Mouse (Mus musculus) neutrophil, adult 5-6 weeks (primary cell): ENCODE data around the gene Accs. TPM values are rescaled to one million over a fixed set of nuclear protein-coding genes. Genes with fewer than 3 reads are reported as not detected.
A peak's percentile ranks its signal among the peaks of the same experiment; 100 is the strongest.

Experiments
- ATAC-seq: fragments of 151-379, 151-347 bp; 2 replicates; pipeline ENCODE4 v1.8.0; 2017; ENCODE audit warnings: mild to moderate bottlenecking, moderate TSS enrichment; ENCODE audit not compliant: insufficient number of reproducible peaks, poor library complexity, low FRiP score, severe bottlenecking; ENCODE audit errors: extremely low read depth
- total RNA-seq: library from RNA; stranded (forward); fragments of 200-1000 nt; gene quantifications from 2 replicates; pipeline ENCODE4 v1.2.3, GENCODE M21; 2017

The Accs gene
- total RNA-seq, 1 experiment from 2014 or later = 13.4 TPM

DNA sequence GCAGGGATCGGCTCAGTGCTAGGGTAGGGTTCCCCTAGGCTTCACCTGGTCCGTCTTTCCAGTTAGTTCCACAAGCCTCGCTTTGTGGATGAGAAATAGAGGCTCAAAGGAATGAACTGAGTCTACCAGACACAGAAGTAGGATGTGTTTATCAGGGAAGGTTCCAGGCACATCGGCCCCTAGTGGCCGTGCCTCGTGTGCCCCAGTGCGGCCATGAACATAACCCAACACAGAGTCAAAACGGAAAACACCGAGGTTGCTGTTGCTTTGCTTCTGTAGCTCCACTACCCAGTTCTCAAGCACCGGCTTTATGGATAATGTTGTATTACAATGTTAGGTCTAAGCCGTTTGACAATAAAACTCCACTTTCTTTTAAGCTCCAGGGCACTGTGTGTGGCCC, 18.8 kb upstream of the Accs start:
- no peak for ATAC-seq

DNA sequence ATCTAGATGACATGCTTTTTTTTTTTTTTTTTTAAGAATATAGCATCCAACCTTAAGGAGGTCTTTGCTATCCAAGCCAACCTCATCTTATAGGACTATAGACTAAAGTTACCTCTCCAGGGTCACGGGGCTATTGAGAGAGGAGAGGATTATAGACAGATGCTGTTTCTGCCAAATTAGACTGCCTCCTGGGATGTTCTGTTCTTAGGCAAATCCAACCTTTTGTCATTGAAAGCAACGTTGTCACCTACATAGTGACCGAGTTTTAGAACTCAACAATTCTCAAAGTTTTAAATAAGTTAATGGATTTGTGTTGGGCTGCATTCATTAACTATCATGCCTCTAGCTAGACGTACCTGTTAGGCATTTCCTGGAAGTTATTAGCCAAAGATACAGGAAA, 13.5 kb upstream of the Accs start:
- ATAC-seq = no peak

- ATAC-seq = no peak
Observed at GRCm38 (mm10) chr2:93858845-93859244, 9.1 kb upstream of the Accs start.

DNA sequence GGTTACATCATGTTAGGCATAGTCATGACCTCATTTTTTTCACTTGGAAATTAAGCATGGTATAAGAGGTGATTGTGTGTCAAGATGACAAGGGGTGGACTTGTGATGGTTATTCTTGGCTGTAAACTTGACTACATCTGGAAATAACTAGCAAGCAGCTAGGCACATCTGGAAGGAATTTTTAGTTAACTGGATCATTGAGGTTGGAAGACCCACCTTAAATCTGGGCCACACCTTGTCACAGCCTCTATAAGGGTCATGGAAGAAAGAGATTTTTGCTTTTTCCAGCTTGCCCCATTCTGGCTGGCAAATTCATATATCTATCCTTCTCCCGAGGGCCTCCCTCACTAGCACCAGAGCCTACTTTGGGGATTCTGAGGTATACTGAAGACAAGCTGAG, 1.6 kb upstream of the Accs start:
- no peak for ATAC-seq

DNA sequence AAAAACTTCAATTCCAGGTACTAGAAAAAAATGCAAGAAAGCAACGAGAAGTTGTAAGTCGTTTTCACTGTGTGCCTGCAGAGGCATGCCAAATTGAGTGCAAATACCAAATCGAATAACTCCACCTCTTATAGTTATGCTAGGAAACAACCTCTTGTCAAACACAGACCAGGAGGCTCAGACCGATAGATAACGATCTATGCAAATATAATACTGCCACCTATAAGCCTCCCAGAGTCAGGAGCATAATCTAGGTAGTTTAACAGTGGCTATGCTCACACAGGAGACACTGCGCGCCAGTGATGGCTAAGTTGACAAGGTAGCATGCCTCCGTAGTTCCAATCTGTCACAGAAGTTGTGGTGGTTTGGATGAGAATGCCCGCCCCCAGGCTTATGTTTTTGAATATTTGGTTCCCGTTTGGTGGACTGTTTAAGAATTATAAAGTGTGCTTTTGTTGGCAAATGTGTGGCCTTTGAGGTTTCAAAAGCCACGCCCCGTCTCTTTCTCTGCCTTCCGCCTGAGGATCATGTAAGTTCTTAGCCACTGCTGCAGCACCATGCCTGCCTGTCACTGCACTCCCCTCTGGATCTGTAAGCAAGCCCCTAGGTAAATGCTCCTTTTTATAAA, 688 bp upstream of the Accs start:
- peak; percentile 13; the same call in 1 of the 2 replicates for ATAC-seq

GRCm38 (mm10) chr2:93841349-93841748, 8.4 kb downstream of the Accs start:
- no peak for ATAC-seq

DNA sequence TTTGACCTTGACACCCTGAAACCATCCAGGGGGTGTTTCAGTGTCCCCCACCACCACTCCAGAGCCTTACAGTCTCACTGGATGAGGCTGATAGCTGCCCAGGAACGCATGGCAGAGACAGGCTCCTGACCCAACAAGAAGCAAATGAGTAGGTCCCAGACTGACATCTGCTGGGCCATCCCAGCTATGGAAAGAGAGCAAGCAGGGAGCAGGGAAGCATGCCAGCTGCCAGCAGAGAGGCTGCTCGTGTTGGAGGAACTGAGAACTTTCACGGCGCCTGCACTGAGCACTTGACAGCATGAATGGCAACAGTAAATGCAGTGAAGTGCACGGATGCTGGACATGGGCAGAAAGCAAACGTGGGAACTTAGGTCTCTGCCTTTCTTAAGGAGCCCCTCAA, 9.6 kb downstream of the Accs start:
- no peak for ATAC-seq

GRCm38 (mm10) chr2:93838931-93839330, 10.8 kb downstream of the Accs start:
- no peak for ATAC-seq

- ATAC-seq = no peak
Observed at GRCm38 (mm10) chr2:93836232-93836785, 13.4 kb downstream of the Accs start.

GRCm38 (mm10) chr2:93835596-93835995, 14.1 kb downstream of the Accs start:
- no peak for ATAC-seq

- ATAC-seq = peak; percentile 95
Observed at GRCm38 (mm10) chr2:93823519-93823918, 26.2 kb downstream of the Accs start.

- ATAC-seq = peak; percentile 72
Observed at GRCm38 (mm10) chr2:93822045-93822749, 27.5 kb downstream of the Accs start, which contains the start of gene Ext2. Gene Ext2 (minus strand): TSS chr2:93822568.

GRCm38 (mm10) chr2:93817791-93818190, 32.0 kb downstream of the Accs start:
- ATAC-seq = no peak

DNA sequence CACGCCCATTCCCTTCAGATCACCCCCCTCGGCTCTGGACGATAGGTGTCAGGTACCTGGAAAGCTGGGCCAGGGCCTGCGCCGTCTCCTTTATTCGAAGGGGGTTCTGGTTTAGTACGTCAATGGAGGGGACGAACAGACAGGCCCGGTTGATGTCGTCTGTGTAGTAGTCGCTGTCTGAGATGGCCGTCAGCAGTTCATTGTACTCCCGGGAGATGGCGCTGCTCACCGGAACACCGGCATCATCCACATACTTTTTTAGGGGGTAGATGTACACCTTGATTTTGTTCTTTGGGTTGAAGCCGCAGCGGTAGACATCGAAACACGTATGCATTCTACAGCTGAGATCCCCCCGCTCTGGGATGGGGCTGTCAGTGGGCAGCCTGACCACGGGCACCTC, 36.4 kb downstream of the Accs start:
- ATAC-seq = no peak

DNA sequence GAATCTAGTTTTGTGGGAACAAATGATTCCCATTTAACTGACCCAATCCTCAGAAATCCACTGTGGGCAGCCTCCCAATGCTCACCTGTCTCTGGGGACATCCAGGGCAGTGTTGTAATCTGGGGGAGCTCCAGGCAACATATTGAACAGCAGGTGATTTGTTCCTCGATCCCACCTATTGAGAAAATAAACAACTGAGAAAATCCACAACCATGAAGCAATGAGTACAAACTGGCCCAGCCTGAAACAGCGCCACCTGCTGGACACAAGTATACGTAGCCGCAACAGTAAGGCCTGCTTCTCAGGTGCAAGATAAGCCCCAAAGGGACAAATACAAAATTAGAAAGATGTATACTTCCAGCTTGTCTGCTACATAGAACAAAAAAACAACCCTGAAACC, 37.9 kb downstream of the Accs start:
- ATAC-seq = peak; percentile 42; the same call in 1 of the 2 replicates

- no peak; the same call in 1 of the 2 replicates for ATAC-seq
Observed at GRCm38 (mm10) chr2:93809931-93810330, 39.8 kb downstream of the Accs start.

- ATAC-seq = no peak
Observed at GRCm38 (mm10) chr2:93808071-93808470, 41.7 kb downstream of the Accs start.

DNA sequence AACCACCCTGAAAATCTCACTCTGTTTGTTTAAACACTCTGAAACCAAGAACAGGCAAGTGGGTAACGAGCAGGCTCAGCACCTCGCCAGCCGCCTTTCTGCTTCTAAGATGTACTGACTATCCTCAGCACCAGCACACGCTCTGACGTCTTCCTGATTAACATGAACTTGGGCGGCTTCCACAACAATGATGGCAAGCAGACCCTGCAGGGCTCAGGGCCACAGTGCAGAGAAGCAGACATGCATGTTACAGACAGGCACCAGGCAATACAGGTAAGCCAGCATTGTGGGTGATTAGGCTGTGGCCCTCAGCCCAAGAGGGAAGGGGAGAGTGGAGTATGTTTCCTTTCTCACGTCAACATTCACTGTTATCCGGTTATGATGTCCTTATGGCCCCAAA, 42.3 kb downstream of the Accs start:
- no peak for ATAC-seq

DNA sequence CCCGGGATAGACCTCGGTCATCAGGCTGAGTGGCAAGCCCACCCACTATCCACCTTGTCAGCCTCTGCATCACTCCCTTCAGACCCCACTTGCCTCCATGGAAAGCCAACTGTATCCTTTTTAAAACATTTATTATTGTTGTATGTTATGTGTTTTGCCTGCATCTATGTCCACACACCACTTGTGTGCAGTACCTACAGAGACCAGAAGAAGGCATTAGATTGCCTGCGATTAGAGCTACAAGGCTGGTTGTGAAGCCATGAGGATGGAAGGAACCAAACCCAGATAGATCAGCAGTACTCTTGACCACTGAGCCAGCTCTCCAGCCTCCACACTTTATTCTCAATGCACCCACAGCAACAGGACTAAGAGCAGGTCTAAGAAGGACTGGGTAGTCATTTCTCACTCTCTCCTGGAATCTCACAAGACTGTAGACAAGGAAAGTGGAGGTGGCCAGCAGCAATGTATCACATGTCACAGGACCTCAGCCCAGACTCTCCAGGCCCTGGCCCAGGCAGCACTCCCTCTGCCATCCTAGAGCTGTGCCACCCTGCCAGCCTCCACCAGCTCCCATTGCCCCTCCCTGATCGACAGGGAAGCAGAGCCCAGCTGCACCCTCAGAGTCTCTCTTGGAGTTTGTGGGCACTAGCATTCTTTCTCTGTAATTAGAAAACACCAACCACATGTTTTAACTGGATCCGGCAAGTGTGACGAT, 43.1 kb downstream of the Accs start:
- ATAC-seq = no peak

DNA sequence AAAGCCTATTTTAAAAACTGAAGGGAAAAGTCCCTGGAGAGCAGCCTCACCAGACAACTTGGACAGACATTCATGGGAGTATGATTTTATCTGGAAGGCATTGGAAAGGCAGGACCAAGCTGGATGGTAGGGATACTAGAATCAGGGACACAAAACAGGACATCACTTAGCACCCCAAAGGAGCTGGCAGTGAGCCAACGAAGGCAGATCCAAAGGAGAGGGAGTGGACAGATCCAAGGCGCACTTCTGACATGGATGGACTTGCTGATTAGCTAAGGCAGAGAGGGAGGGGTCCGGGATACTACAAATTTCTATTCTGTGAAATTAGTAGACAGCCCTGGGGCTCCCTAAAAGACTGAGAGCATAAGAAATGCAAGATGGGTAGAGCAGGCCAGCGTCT, 44.2 kb downstream of the Accs start:
- no peak for ATAC-seq
